9 mouse cellular contexts compared by ENCODE assay signal in the genomic region with DNA sequence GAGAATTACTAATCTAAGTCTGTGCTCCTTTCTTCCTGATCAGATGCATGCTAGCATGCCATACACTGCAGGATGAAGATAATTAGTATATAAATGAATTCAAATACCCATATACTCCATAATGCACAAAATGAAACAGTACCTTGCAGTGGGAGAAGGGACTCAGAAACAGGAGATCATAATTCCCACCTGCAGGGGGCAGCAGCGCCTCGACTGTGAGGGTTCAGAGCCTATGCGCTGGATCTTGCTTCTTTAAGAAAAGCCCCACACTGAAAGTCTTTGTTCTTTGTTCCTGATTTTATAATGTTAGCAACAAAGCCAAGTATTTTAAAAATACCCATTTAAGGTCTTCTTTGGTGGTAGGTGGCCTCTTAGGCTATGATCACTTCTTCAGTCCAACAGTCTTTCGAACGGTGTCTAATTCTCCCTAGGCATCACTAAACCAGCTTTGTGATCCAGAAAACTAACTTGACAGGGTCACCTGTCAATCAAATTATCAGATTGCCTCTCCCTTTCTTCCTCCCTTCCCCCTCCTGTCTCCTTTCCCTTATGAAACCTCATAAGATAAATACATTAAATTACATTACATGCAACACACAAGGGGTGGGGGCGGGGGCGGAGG. TPM values are rescaled to one million over a fixed set of nuclear protein-coding genes. Genes with fewer than 3 reads are reported as not detected.
DNase-seq lines count a peak whose midpoint lies in the region; ATAC-seq lines count a peak whose summit lies in the region.
"Had no signal": no experiment of that assay in that cellular context is flagged by ENCODE, and none has a peak within 500 bp of the region (broad histone marks: within the 10 kb centered on the region; RNA-seq: fewer than 3 reads in every experiment).

No protein-coding gene starts in this region.

- H3K4me2 ChIP-seq in midbrain, embryonic 13.5 days (replicated peaks): no peak overlapping the region
- H3K4me2 ChIP-seq: liver, embryonic 13.5 days had no signal

- H3K36me3 ChIP-seq in midbrain, embryonic 13.5 days: no peaks in the 10 kb centered on the region
- H3K36me3 ChIP-seq: liver, embryonic 13.5 days had no signal

- H3K27me3 ChIP-seq in midbrain, embryonic 13.5 days: no peaks in the 10 kb centered on the region
- H3K27me3 ChIP-seq: liver, embryonic 13.5 days had no signal

- H3K4me1 ChIP-seq in midbrain, embryonic 13.5 days (replicated peaks): no peaks in the 10 kb centered on the region
- H3K4me1 ChIP-seq: liver, embryonic 13.5 days had no signal

- H3K4me3 ChIP-seq in midbrain, embryonic 13.5 days (replicated peaks): no peak overlapping the region
- H3K4me3 ChIP-seq: liver, embryonic 13.5 days had no signal

- DNase-seq in embryo, embryonic 10 days (ENCODE audit: low spot score): peak; percentile 51
- no peak for DNase-seq in embryo, embryonic 9.5 days (ENCODE audit: extremely low spot score)
- peak; percentile 43 for DNase-seq in adipocyte (ENCODE audit: low spot score)
- DNase-seq in embryo, embryonic 11 days: peak; percentile 49
- peak; percentile 50 to 59 for DNase-seq in heart, postnatal 14 days
- peak; percentile 85 to 97 for DNase-seq in layer of hippocampus, postnatal 25 days (ENCODE audit: extremely low spot score in 1 of 2, low spot score in 1 of 2)
- DNase-seq in spleen, adult 18-20 months: peak; percentile 38 to 74
- DNase-seq: liver, embryonic 13.5 days had no signal

- H3K9me3 ChIP-seq in midbrain, embryonic 13.5 days: no peaks in the 10 kb centered on the region
- H3K9me3 ChIP-seq: liver, embryonic 13.5 days had no signal

- intact Hi-C loops in heart, postnatal 14 days (cut with DNase I): no loop called here

- ATAC-seq in midbrain, embryonic 13.5 days: peak; percentile 47

- WGBS in midbrain, embryonic 13.5 days: 79% methylated on average over 7 of the region's 7 CpGs

- no peak overlapping the region for H3K27ac ChIP-seq in midbrain, embryonic 13.5 days
- H3K27ac ChIP-seq: liver, embryonic 13.5 days had no signal

- H3K9ac ChIP-seq in midbrain, embryonic 13.5 days (replicated peaks): no peak overlapping the region
- H3K9ac ChIP-seq: liver, embryonic 13.5 days had no signal

RNA-seq across cellular contexts. Expression of a gene that starts 15.7 kb away (rescaled TPM):
- total RNA-seq in heart, postnatal 14 days (2021): 10 to 100 TPM; 71.1 to 76.1 TPM
- 100 to 1,000 TPM in 1 of 2 experiments, 10 to 100 TPM in 1; 85.9 to 102 TPM for total RNA-seq in layer of hippocampus, postnatal 25 days (2021)
- polyA plus RNA-seq in midbrain, embryonic 13.5 days (2015; fragmentation: Nextera tagmentation; extraction: Ambion mirVana): 246 and 262 TPM in 2 replicates

RNA-seq across cellular contexts. Expression of a gene that starts 56.0 kb away (rescaled TPM):
- 1 to 10 TPM; 2.7 to 2.8 TPM for total RNA-seq in heart, postnatal 14 days (2021)
- 10 to 100 TPM; 23.0 to 23.5 TPM for total RNA-seq in layer of hippocampus, postnatal 25 days (2021)
- 20.3 and 21.7 TPM in 2 replicates for polyA plus RNA-seq in midbrain, embryonic 13.5 days (2015; fragmentation: Nextera tagmentation; extraction: Ambion mirVana)

RNA-seq across cellular contexts. Expression of a gene that starts 56.3 kb away (rescaled TPM):
- total RNA-seq in heart, postnatal 14 days (2021): 1 to 10 TPM; 1.9 to 2.0 TPM
- 1 to 10 TPM; 4.2 to 4.6 TPM for total RNA-seq in layer of hippocampus, postnatal 25 days (2021)
- 4.1 and 5.5 TPM in 2 replicates for polyA plus RNA-seq in midbrain, embryonic 13.5 days (2015; fragmentation: Nextera tagmentation; extraction: Ambion mirVana)

Comparison
In these comparisons a context has a peak if more than half of its experiments do, and no peak if none do; other contexts are left out.
1. RNA of a gene that starts 56.0 kb away (total RNA-seq): 23.0 to 23.5 TPM in layer of hippocampus, postnatal 25 days; 2.7 to 2.8 TPM in heart, postnatal 14 days; every median in the first group is over 4 times any median in the second.